Mouse (Mus musculus): Measurements from ENCODE around the gene Spata33.
"Not testable (repeated sequence)": the region's sequence is repeated elsewhere in the genome, so short reads cannot be mapped to it uniquely, and the experiment has no call there.

Spata33 gene

DNA sequence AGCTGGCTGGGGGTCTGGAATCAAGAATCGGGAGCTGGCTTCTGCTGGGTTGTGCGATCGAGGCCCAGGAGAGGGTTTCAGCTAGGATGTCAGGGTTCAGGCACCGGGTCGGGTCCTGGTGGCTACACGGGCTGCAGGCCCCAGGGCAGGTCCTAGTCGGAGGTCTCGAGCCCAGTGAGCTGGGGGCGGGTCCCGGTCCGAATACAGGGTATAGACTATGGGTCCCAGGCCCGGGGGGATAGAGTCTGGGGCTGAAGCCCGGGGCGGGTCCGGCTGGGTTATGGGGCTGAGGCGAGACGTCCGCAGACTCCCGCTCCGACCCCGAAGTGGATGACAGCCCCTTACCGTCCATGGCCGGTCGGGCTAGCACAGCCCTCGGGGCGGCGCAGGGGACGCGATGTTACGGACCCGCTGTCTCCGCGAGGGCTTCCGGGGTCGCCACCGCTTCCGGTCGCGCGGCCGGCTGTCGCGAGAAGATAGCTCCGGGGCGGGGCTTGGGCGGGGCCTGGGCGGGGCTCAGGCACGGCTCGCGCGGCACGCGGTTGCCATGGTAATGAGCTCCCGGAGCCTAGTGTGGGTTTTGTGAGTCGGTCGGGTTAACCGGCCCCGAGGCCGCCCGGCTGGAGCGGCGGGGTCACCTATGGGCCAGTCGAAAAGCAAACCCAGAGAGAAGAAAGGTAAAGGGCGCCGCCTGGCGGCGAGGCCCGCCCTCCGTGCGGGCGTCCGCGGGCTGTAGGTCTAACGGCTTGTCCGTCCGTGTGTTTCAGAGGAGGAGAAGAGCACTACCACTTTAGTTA lies at the start of gene Spata33, which contains the start of gene Chmp1a:
Gene Spata33 (plus strand): TSS at position 512 of the 797 bp plus-strand sequence.
Gene Chmp1a (minus strand): TSS at position 443 of the 797 bp plus-strand sequence.
- peak; percentile 95 to 97 for DNase-seq

DNA sequence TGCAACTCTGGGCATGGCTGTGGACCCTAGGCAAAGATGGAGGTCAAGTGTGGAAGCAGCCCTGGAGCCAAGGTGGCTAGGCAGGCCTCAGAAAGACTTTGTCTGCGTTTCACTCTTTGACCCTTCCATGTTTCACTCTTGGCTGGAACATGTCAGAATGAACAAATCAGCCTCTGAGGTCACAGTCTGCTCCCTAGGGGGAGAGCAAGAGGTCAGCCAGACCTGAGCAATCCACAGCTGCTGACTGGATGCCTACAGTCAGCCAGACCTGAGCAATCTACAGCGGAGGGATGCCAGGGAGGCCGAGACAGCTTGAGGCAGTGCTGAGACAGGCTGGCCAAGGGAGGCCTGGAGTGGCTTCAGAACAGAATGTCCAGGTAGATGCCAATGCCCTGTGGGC lies 31.2 kb upstream of the Spata33 start:
- peak; percentile 57 to 72 for DNase-seq

DNA sequence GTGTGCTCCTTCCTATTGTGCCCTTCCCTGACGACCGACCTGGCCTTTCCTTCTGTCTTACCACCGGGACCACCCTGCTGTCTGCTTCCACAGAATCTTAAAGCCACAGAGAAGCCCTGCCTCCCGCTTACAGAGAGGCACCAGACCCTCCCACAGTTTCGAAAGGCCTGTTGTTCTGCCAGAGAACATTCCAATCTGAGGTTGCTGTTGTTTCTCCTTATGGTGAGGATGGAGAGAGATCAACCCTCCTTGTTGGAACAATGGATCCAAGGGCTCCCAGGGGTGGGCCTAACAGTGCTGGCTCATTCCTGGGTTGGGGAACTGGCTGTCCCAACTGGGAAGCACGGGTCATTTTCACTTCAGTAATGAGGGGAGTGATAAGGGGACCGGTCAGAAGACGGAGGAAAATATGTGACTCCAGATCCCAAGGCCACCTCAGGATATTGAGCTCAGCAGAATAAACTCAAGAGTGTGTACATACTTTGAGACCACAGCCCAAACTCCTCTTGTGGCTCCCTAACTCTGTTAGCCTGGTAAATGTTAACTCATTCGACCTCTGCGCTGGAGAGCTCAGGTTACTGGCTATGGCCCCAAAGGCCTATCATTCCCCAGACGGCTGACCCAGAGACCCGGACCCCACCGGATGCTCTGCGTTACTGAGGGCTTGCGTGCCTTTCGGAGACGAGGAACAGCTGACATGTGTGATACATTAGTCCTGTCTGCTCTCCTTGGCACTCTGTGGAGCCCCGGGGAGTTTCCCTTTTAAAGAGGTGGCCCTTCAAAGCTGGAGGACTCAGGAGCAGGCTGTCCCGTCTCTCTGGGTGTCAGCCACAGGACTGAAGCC lies 26.8 kb upstream of the Spata33 start, which contains the start of gene Dpep1:
Gene Dpep1 (plus strand): TSS at position 677 of the 844 bp plus-strand sequence.
- peak; percentile 77 to 84 for DNase-seq

DNA sequence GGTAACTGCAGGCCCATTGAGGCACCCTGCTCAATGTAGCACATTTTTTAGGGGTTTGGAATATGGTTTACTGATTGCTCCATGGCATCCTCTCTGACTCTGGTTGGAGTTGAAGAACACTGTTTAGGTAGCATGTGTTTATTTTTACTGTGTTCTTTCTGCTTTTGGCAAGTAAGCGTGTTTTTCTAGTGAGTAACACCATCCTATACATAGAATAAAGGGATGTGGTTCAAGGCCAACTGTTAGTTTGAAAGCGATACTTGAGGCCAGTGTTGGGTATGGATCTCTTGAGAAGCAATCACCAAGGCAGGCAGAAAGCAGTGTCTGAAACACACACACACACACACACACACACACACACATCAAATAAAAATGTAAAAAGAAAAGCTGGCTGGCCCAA lies 24.6 kb upstream of the Spata33 start:
- DNase-seq, result no peak

DNA sequence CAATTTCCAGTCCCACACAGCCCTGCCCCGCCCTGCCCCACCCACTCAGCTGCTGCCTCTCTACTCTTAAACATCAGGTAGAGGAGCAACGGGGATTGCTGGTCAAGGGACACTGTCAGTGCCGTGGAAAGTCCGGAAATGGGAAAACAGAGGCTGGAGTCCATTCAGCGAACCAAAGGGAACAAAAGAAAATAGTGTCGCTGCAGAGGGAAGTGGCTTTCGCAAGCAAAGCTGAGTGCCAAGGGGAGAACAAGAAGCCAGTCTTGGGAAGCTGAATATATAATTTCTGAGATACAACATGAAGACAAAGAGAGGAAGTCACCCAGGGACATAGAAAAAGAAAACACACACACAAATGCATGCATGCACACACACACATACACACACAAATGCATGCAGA lies 23.8 kb upstream of the Spata33 start:
- DNase-seq, result no peak

DNA sequence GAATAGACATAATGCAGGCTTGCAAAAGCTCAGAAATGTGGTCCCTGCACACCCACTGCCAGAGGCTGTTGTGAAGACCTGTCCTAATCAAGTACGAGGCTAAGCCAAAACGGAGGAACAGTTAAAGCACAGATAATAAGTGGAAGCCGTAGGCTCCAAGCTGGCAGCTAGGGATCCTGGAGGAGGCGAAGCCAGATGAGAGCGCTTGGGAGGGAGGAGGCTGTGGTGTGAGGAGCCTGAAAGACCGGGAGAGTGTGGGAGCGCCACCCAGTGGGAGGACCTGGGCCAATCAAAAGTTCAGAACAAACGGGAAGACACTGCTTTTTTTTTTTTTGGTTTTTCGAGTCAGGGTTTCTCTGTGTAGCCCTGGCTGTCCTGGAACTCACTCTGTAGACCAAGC lies 22.0 kb upstream of the Spata33 start:
- peak; percentile 90 to 92 for DNase-seq

DNA sequence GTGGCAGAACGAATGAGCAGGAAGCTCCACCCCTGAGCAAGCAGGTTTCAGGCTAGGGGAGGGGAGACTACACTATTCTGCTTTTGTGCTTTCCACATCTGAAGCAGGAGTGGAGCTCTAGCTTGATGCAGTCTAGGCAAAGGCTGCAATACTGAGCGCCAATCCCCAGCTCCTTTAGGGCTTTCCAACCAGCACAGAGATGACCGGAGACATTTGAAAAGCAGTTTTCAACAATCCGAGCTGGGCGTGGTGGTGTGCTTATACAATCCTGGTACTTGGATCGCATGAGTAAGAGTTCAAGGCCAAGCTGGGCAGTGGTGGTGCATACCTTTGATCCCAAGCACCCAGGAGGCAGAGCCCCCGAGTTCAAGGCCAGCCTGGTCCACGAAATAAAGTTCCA lies 20.7 kb upstream of the Spata33 start:
- no peak for DNase-seq

DNA sequence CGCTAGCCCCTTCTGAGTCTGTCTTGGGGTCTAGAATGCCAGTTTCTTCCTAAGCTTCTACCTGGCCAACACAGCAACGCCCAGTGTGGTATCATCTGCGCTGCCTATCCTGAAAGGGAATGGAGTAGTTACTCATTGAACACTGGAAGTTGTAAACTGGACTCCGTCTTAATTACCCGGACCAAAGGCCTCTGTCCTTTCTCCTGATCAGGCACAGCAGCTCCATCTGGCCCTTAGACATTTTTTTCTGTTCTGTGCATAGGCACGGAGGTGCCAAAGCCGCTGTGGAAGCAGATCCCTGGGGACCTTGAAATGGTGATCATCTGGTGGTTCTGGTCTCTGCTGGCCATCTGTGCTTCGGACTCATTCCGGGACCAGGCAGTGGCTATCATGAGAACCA lies 18.9 kb upstream of the Spata33 start:
- no peak for DNase-seq

DNA sequence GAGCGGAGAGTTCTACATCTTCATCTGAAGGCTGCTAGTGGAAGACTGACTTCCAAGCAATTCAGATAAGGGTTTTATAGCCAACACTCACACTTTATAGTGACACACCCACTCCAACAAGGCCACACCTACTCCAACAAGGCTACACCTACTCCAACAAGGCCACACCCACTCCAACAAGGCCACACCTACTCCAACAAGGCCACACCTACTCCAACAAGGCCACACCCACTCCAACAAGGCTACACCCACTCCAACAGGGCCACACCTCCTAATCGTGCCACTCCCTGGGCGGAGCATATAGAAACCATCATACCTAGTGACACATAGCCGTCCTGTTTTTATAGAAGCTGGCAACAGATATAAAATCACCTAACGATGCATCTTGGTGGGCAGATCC lies 15.6 kb upstream of the Spata33 start:
- DNase-seq, result peak; percentile 25 to 38

DNA sequence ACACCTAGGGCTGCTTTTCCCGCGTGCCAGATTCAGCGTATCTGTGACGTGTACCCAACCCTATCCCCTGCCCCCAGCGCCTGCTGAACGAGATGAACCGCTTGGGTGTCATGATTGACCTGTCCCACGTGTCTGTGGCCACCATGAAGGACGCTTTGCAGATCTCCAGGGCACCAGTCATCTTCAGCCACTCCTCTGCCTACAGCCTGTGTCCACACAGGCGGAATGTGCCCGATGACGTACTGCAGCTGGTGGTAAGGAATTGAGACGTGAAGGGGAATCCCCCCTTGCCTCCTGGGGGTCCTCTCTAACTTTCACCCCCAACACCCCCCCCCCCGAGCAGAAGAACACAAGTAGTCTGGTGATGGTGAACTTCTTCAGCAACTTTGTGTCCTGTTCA lies 12.8 kb upstream of the Spata33 start:
- no peak for DNase-seq

DNA sequence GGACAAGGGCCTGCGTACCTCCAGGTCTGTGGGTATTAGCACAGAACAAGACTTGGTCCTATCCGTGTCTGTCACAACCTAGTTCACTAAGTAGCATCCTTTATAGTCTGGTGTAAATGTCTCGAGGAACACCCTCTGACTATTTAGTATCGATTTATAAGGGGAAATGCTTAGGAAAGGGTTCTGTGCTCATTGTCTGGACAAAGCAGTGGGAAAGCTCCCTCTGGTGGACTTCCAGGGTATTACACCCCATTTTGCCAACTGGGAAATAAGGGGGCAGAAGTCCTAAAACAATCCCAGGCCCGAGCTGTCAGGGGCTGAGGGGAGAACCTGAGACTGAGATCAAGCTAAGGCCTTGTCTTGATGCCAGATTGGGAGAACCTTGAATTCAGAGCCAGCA lies 10.3 kb upstream of the Spata33 start:
- peak; percentile 86 to 87 for DNase-seq

DNA sequence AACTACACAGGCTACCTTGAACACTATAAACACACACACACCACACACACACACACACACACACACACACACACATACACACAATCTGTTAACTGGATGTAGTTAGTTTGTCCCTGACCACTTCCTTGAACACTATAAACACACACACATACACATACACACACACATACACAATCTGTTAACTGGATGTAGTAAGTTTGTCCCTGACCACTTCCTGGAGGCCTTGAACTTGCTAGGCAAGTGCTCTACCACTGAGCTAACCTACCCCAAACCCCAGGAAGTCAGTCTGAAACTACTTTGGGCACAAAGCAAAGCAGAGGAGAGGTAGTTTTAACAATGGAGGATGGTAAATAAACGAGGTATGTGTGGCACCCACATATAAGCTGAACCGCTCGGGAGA lies 9.1 kb upstream of the Spata33 start:
- no peak for DNase-seq

DNA sequence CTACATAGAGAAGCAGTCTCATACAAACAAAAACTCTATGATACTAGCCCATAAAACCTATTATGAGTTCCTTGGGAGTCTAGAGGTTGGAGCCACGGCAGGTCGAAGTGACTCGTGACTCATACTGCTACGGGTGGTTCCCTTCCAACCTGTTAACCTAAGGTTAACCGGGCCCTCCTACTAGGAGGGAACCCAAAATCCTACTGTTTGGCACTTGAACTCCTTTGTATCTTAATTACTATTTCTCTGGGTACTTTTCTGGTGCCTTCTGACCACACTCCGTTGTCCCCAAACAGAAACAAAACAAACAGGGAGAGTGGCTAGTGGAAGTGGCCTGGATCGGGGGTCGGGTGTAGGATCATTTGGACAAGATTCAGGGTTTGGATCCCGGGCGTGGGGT lies 756 bp upstream of the Spata33 start:
- DNase-seq, result no peak

DNA sequence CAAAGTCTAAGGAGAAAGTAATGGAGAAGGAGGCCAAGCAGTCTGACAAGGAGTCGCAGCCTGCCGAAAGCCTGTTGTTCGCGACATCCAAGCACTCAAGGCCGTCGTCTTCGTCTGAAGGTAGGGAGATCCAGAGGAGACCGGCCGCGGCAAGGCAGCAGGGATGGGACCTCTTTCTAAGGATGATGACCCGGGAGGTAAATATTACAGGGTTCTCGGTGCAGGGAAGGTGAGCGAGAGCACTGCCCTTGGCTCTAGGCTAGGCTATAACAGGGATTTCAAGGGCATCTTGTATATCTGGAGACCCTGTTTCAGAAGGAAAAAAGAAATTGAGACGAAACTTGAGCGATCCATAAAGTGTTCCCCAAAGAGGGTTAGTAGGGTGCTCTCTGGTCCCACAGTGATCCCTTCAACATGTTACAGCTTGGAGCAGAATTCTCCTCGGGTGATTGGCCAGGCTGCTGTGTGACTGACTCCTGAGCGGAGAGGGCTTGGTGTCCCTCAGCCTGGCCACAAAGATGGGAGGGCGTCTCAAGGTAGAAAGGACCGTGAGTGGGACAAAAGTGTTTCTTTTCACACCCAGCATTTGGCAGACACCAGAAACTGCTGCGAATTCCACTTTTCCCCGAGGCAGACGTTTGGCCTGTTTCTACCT lies 613 bp downstream of the Spata33 start:
- peak in 1 of 2 experiments; percentile 39 for DNase-seq

DNA sequence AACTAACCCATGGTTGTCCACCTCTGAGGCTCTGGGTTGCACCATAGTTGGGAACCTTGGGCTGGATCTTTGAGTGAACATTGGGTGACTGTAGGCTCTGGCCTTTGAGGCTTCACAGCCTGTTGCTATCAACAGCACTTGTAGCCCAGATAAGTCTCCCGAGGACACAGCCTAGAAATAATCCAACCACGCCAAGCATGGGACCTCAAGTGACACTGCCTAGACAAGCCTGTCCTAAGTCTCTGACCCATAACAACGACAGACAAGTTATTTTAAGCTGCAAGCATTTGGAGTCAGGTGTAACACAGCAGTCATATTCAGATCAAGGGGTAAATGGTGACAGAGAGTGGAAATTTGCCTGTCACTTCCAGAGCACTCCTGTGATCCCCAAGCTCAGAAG lies 2.8 kb downstream of the Spata33 start:
- DNase-seq, result no peak

DNA sequence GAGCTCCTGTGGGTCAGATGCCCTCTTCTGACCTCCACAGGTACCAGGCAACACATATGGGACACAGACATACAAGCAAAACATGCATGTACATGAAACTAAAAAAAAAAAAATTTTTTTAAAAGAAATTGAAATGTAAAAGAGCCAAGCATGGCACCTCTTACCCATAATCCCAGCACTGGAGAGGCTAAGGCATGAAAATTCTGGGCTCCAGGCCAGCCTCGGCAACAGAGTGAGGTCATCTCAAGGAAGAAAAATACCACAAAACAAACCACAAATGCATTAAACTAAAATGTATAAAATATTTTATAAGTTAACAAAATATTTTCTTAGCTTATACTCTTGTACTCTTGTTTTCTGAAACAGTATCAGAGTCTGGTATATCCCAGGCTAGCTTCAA lies 8.3 kb downstream of the Spata33 start:
- DNase-seq, result no peak

DNA sequence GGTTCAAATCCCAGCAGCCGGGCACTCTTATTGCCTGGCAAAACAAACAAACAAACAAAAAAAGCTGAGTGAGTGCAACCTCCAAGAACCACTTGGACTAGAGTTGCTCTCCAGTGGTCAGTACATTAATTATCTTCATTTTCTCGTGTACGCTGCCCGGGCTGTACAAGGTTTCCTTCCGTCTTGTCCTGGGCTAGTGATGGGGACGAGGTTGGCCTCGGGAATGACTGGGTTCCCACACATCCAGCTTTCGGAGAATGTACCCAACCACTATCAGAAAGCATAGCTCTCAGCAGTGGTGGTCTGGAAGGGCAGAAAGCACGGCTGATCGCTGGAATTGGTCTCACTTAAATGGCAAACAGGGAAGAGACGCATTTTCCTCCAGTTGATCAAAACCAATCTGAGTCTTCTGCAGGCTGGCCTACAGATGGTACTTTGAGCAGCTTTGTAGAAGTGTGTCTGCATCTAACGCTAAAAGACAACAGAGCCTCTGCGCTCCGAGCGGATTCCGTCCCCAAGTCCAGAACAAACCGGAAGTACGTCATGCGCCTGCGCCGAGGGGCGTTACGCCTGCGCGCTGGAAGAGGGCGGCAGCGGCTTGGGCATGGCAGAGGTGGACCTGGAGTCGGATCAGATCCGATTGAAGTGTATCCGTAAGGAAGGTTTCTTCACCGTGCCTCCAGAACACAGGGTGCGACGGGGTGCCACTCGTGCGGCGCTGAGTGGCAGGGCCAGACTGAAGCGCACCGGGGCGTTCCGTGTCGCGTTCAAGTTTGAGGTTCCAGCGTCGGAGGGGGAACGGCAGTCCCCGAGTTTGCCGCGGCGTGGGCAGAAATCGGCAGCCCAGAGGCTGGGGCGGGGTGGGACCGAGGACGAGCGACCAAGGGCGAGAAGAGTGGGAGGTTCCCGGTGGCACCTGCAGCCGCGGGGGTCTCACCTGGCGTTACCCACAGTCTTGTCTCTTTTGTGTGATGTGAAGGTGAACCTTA lies 11.9 kb downstream of the Spata33 start, which contains the start of gene Cdk10:
Gene Cdk10 (plus strand): TSS at position 565 of the 989 bp plus-strand sequence.
- peak; percentile 96 for DNase-seq

DNA sequence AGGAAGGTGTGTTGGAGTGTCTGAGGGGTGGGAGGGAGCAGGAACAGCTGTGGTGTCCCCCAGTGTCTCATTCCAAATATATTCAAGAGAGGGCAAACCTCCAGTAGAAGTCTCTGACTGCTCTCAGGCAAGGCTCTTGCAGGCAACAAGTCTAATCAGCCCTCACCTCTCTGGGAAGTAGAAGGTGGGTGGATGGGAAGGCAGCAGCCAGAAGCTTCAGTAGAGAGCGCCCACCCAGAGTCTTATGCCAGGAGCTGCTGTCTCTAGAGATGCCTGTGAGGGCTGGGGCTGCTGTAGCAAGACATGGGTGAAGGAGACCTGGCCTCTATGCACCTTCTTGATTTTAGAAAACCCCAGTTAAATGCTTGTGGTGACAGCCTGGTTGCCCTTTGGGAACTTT lies 15.8 kb downstream of the Spata33 start:
- DNase-seq, result no peak

DNA sequence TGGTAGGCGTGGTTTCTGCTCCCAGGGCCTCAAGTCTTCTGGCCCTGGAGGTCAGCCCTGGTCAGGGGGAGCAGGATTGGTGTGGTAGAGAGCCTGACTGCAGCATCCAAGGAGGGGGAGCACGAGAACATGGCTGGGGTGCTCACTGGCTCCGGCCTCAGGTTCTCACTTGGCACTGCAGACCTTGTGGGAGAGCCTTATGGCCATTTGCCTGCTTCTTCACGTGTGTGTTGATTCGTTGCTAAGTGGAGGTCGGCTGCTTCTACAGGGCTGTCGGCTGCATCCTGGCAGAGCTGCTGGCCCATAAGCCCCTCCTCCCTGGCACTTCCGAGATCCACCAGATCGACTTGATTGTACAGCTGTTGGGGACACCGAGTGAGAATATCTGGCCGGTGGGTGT lies 17.7 kb downstream of the Spata33 start:
- DNase-seq, result not testable (repeated sequence)

DNA sequence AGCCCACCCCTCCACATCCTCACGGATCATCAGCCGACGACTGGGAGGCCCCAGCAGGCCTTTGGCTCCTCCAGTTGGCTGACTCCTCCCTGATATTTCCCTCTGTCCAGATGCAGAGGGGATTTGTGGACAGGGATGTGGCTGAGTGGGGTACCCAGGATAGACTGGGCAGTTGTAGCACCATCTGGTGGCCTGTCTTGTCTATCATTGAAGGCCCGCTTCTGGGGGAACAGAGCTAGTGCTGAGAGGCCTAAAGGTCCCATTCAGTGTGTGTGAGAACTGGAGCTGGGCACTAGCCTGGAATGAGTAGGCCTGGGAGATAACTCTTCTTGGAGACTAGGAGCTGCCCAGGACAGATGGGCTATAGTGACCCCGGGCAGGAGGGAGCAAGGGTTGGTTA lies 19.1 kb downstream of the Spata33 start:
- peak; percentile 52 to 59 for DNase-seq

DNA sequence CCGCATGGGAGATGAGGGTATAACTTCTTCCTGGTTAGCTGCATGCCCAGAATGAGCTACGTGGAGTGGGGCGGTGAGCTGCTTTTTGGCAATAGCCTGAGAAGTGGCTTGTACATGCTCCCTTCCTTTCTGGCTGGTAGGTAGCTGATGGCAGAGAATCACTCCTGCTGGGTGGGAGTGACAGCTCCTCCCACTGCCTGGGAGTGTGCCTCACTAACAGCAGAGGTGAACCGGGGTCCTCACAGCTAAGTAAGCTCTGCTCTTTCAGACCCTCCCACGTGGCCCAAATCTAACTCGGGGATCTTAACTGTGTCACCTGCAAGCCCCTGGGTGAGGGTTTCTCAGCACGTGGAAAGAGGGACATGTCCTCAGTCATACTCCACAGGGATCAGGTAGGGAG lies 19.9 kb downstream of the Spata33 start:
- no peak for DNase-seq

DNA sequence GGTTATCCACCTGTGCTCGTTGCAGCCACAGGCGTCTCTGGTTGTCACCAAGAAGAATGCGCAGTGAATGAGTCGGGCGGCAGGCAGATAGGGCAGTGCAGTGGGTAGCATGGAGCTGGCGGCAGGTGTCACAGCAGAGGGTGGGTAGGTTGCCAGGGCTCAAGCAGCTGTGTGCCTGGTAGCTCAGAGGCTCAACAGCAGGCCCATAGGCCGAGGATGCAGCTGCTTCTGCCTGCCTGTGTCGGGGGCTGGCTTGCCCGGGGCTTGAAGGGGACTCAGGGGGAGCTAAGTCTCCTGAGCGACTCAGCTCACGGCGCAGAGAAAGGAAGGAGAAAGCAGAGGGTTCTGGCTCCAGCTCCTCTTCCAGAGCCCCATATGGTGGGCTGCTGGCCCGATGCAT lies 20.7 kb downstream of the Spata33 start:
- no peak for DNase-seq
